Mouse (Mus musculus): ENCODE results near the gene Mx1.

DNA sequence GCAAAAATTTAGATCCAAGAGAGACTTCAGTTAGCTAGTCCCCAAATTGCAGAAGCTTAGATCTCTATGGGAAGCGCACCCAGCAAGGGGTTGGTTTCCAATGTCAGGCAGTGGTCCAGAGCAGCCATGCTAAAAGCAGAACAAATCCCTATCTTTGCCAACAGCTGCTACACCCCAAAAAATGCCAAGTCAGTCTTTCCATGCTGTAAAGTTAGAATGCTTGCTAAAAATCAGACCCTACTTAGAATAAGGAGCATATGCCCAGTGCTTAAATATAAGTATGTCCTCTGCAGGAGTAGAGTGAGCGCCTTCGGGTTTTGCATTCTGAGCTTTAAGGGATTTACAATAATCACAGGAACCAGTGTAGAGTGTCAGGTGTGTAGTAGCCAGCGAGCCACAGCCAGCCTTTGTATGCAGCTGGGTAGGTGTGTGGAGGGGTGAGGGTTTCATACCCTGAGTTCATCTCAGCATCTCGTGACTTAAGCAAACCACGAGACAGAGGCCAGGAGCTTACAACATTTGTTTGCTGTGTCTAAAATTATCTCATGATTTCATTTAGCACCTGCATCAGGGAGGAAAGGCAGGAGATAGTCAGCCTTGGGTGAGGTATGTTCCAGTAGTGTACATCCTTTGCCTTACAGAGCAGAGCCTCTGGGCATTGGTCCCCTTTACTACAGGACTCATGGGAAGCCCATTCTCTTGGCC is 43.8 kb downstream of the Mx1 start:
- TF ChIP-seq CTCF (IDR thresholded peaks at IDR 0.05; ENCODE audit: low read depth) (no peak), EP300 (IDR thresholded peaks at IDR 0.05; ENCODE audit: low read depth) (no peak)
